ENCODE assay signal across 8 mouse cellular contexts in the genomic region with DNA sequence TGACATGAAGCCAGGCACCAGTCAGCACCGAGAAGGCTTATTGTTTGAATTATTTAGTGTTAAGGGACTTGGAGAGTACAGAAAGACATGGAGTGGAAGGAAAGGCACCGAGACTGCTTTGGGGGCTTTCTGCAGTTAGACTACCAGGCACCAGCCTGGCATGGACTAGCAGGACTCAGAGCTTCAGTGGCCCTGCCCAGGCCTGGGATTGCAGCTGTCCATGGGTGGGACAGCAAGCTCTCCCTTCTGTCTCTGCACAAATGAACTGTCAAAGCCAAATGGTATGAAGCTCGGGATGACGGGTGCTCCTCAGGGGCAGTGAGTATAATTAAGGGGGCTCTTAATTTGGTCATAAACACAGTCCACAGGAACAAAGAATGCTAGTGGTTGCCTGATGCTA. TPM values are rescaled to one million over a fixed set of nuclear protein-coding genes. Genes with fewer than 3 reads are reported as not detected.
DNase-seq lines count a peak whose midpoint lies in the region; ATAC-seq lines count a peak whose summit lies in the region.

No protein-coding gene starts in this region.

- H3K9ac ChIP-seq in lung, embryonic 16.5 days (ENCODE audit: low read length) = no peak overlapping the region
- H3K9ac ChIP-seq in forebrain, embryonic 12.5 days = 0 out of 2 replicates have a peak overlapping the region, but pooled peaks have one; percentile 89
- peak overlapping the region; percentile 94 for H3K9ac ChIP-seq in limb, embryonic 13.5 days

- peaks cover 8% of the 10 kb centered on the region for H3K4me1 ChIP-seq in lung, embryonic 16.5 days (replicated peaks; ENCODE audit: control insufficient read depth, insufficient read depth, low read length)
- H3K4me1 ChIP-seq in forebrain, embryonic 12.5 days = peaks cover 28% of the 10 kb centered on the region
- H3K4me1 ChIP-seq in limb, embryonic 13.5 days = peaks cover 23% of the 10 kb centered on the region

- no peaks in the 10 kb centered on the region for H3K36me3 ChIP-seq in lung, embryonic 16.5 days (ENCODE audit: control insufficient read depth, insufficient read depth, low read length)
- H3K36me3 ChIP-seq in forebrain, embryonic 12.5 days (replicated peaks) = peaks cover 15% of the 10 kb centered on the region; the same call in 1 of the 2 replicates
- peaks cover 18% of the 10 kb centered on the region for H3K36me3 ChIP-seq in limb, embryonic 13.5 days

- ATAC-seq in lung, embryonic 16.5 days (ENCODE audit: low read depth) = no peak
- no peak for ATAC-seq in forebrain, embryonic 12.5 days (ENCODE audit: low FRiP score)
- no peak for ATAC-seq in limb, embryonic 13.5 days (ENCODE audit: low FRiP score, low read depth)
- ATAC-seq in granulocyte monocyte progenitor cell, adult 5-6 weeks (replicated peaks; ENCODE audit: poor library complexity, severe bottlenecking) = no peak

- peak overlapping the region; percentile 64 for H3K4me2 ChIP-seq in lung, embryonic 16.5 days (ENCODE audit: low read depth, low read length)
- peak overlapping the region; percentile 73; the same call in 1 of the 2 replicates for H3K4me2 ChIP-seq in forebrain, embryonic 12.5 days
- H3K4me2 ChIP-seq in limb, embryonic 13.5 days (replicated peaks) = peak overlapping the region; percentile 86

- no peak overlapping the region for H3K27ac ChIP-seq in lung, embryonic 16.5 days (ENCODE audit: low read length)
- peak overlapping the region; percentile 92; the same call in 1 of the 2 replicates for H3K27ac ChIP-seq in forebrain, embryonic 12.5 days
- H3K27ac ChIP-seq in limb, embryonic 13.5 days = no peak overlapping the region

- H3K27me3 ChIP-seq in lung, embryonic 16.5 days (ENCODE audit: control insufficient read depth, insufficient read depth, low read depth, low read length) = no peaks in the 10 kb centered on the region
- H3K27me3 ChIP-seq in forebrain, embryonic 12.5 days = no peaks in the 10 kb centered on the region
- no peaks in the 10 kb centered on the region for H3K27me3 ChIP-seq in limb, embryonic 13.5 days

- no peaks in the 10 kb centered on the region for H3K9me3 ChIP-seq in lung, embryonic 16.5 days (ENCODE audit: control insufficient read depth, low read length)
- no peaks in the 10 kb centered on the region for H3K9me3 ChIP-seq in forebrain, embryonic 12.5 days
- no peaks in the 10 kb centered on the region for H3K9me3 ChIP-seq in limb, embryonic 13.5 days

- no peak overlapping the region for H3K4me3 ChIP-seq in lung, embryonic 16.5 days (ENCODE audit: low read length)
- no peak overlapping the region; the same call in 1 of the 2 replicates for H3K4me3 ChIP-seq in forebrain, embryonic 12.5 days (replicated peaks)
- 0 out of 2 replicates have a peak overlapping the region, but pooled peaks have one; percentile 93 for H3K4me3 ChIP-seq in limb, embryonic 13.5 days

- no peak for DNase-seq in lung, postnatal 10 days
- DNase-seq in retina, postnatal 1 day = peak; percentile 3
- no peak for DNase-seq in embryo, embryonic 10 days (ENCODE audit: low spot score)
- DNase-seq in left cerebral cortex, adult 9 months (ENCODE audit: low spot score in 2 of 2) = no peak

- 65% methylated on average over 4 of the region's 4 CpGs for WGBS in lung, embryonic 16.5 days
- 84% methylated on average over 4 of the region's 4 CpGs for WGBS in forebrain, embryonic 12.5 days
- 61% methylated on average over 4 of the region's 4 CpGs for WGBS in limb, embryonic 13.5 days

RNA-seq across cellular contexts. Expression of gene Spg7, which starts 1.3 kb away (rescaled TPM):
- 43.7 and 46.4 TPM in 2 replicates for polyA plus RNA-seq in lung, embryonic 16.5 days (2015; fragmentation: Nextera tagmentation; extraction: Ambion mirVana)
- polyA plus RNA-seq in forebrain, embryonic 12.5 days (2016; fragmentation: Nextera tagmentation; extraction: Ambion mirVana) = 59.1 and 61.6 TPM in 2 replicates
- 40.8 and 41.5 TPM in 2 replicates for polyA plus RNA-seq in limb, embryonic 13.5 days (2015; fragmentation: Nextera tagmentation; extraction: Ambion mirVana)
- total RNA-seq in granulocyte monocyte progenitor cell, adult 5-6 weeks (2014; fragmentation: Nextera tagmentation) = 29.5 and 40.3 TPM in 2 replicates
- 47.3 and 65.5 TPM in 2 replicates for total RNA-seq in granulocyte monocyte progenitor cell, adult 5-6 weeks (2017)

RNA-seq across cellular contexts. Expression of gene Ankrd11, which starts 22.0 kb away (rescaled TPM):
- 23.9 and 25.8 TPM in 2 replicates for polyA plus RNA-seq in lung, embryonic 16.5 days (2015; fragmentation: Nextera tagmentation; extraction: Ambion mirVana)
- 38.4 and 65.7 TPM in 2 replicates for polyA plus RNA-seq in forebrain, embryonic 12.5 days (2016; fragmentation: Nextera tagmentation; extraction: Ambion mirVana)
- 40.9 and 48.7 TPM in 2 replicates for polyA plus RNA-seq in limb, embryonic 13.5 days (2015; fragmentation: Nextera tagmentation; extraction: Ambion mirVana)
- total RNA-seq in granulocyte monocyte progenitor cell, adult 5-6 weeks (2014; fragmentation: Nextera tagmentation) = 86.3 and 104 TPM in 2 replicates
- total RNA-seq in granulocyte monocyte progenitor cell, adult 5-6 weeks (2017) = 63.3 and 63.9 TPM in 2 replicates

RNA-seq across cellular contexts. Expression of gene Rpl13, which starts 38.1 kb away (rescaled TPM):
- polyA plus RNA-seq in lung, embryonic 16.5 days (2015; fragmentation: Nextera tagmentation; extraction: Ambion mirVana) = 1,316 and 1,484 TPM in 2 replicates
- polyA plus RNA-seq in forebrain, embryonic 12.5 days (2016; fragmentation: Nextera tagmentation; extraction: Ambion mirVana) = 1,076 and 1,105 TPM in 2 replicates
- 1,375 and 1,469 TPM in 2 replicates for polyA plus RNA-seq in limb, embryonic 13.5 days (2015; fragmentation: Nextera tagmentation; extraction: Ambion mirVana)
- total RNA-seq in granulocyte monocyte progenitor cell, adult 5-6 weeks (2014; fragmentation: Nextera tagmentation) = 1,716 and 2,163 TPM in 2 replicates
- 2,167 and 2,701 TPM in 2 replicates for total RNA-seq in granulocyte monocyte progenitor cell, adult 5-6 weeks (2017)

RNA-seq across cellular contexts. Expression of gene Cpne7, which starts 53.1 kb away (rescaled TPM):
- 0.73 and 0.83 TPM in 2 replicates for polyA plus RNA-seq in lung, embryonic 16.5 days (2015; fragmentation: Nextera tagmentation; extraction: Ambion mirVana)
- polyA plus RNA-seq in forebrain, embryonic 12.5 days (2016; fragmentation: Nextera tagmentation; extraction: Ambion mirVana) = 0.29 and 0.49 TPM in 2 replicates
- 0.64 and 0.72 TPM in 2 replicates for polyA plus RNA-seq in limb, embryonic 13.5 days (2015; fragmentation: Nextera tagmentation; extraction: Ambion mirVana)
- total RNA-seq in granulocyte monocyte progenitor cell, adult 5-6 weeks (2014; fragmentation: Nextera tagmentation) = not detected in 2 replicates
- not detected in 2 replicates for total RNA-seq in granulocyte monocyte progenitor cell, adult 5-6 weeks (2017)
